Mouse (Mus musculus): ENCODE measurements around the gene Sec11a. TPM values are rescaled to one million over a fixed set of nuclear protein-coding genes. Genes with fewer than 3 reads are reported as not detected.
A peak's percentile ranks its signal among the peaks of the same experiment; 100 is the strongest.

Sec11a gene
- polyA plus RNA-seq, 1 experiment from 2014 or later: 82.0 TPM

GRCm38 (mm10) chr7:80893753-80894129, 53.8 kb downstream of the Sec11a start:
- H3K27me3 ChIP-seq (ENCODE audit: insufficient read depth, low read length): no peaks in the 10 kb centered on the region
- H3K9me3 ChIP-seq (ENCODE audit: low read length): no peaks in the 10 kb centered on the region
- H3K4me2 ChIP-seq (ENCODE audit: low read depth, low read length): no peak overlapping the region
- peaks cover 43% of the 10 kb centered on the region for H3K36me3 ChIP-seq (replicated peaks; ENCODE audit: insufficient read depth, low read length)
- no peak overlapping the region for H3K4me3 ChIP-seq (ENCODE audit: low read depth, low read length)
- ATAC-seq (peak; percentile 53), DNase-seq (no peak)
- WGBS (ENCODE audit: insufficient replicate concordance): 76% methylated on average over 6 of the region's 6 CpGs
- H3K27ac ChIP-seq (ENCODE audit: low read depth): peak overlapping the region; percentile 41; the same call in 1 of the 2 replicates
- H3K4me1 ChIP-seq (ENCODE audit: insufficient read depth): peaks cover 5% of the 10 kb centered on the region
- H3K9ac ChIP-seq (replicated peaks): no peak overlapping the region
- TF ChIP-seq EP300 (IDR thresholded peaks at IDR 0.05; ENCODE audit: low read depth) (no peak), CTCF (IDR thresholded peaks at IDR 0.05; ENCODE audit: low read depth) (no peak)

- no peak for DNase-seq
- 86% methylated on average over 15 of the region's 15 CpGs for WGBS (ENCODE audit: insufficient replicate concordance)
- H3K27ac ChIP-seq (ENCODE audit: low read depth): no peak overlapping the region
- peaks cover 5% of the 10 kb centered on the region for H3K4me1 ChIP-seq (ENCODE audit: insufficient read depth)
- H3K9ac ChIP-seq (replicated peaks): no peak overlapping the region
- H3K36me3 ChIP-seq (replicated peaks; ENCODE audit: insufficient read depth, low read length): peaks cover 43% of the 10 kb centered on the region
- TF ChIP-seq CTCF (IDR thresholded peaks at IDR 0.05; ENCODE audit: low read depth): no peak
- TF ChIP-seq EP300 (IDR thresholded peaks at IDR 0.05; ENCODE audit: low read depth): no peak
- H3K27me3 ChIP-seq (ENCODE audit: insufficient read depth, low read length): no peaks in the 10 kb centered on the region
- no peak overlapping the region for H3K4me2 ChIP-seq (ENCODE audit: low read depth, low read length)
- H3K4me3 ChIP-seq (ENCODE audit: low read depth, low read length): no peak overlapping the region
- no peak for ATAC-seq
- H3K9me3 ChIP-seq (ENCODE audit: low read length): no peaks in the 10 kb centered on the region
Observed at GRCm38 (mm10) chr7:80893086-80893752, 54.4 kb downstream of the Sec11a start.

- no peak for ATAC-seq
- no peaks in the 10 kb centered on the region for H3K9me3 ChIP-seq (ENCODE audit: low read length)
- no peak overlapping the region for H3K4me3 ChIP-seq (ENCODE audit: low read depth, low read length)
- peak overlapping the region; percentile 30; the same call in 1 of the 2 replicates for H3K9ac ChIP-seq (replicated peaks)
- H3K27ac ChIP-seq (ENCODE audit: low read depth): peak overlapping the region; percentile 60
- H3K4me1 ChIP-seq (ENCODE audit: insufficient read depth): peaks cover 5% of the 10 kb centered on the region
- TF ChIP-seq EP300 (IDR thresholded peaks at IDR 0.05; ENCODE audit: low read depth) (no peak), CTCF (IDR thresholded peaks at IDR 0.05; ENCODE audit: low read depth) (no peak)
- 44% methylated on average over 13 of the region's 13 CpGs for WGBS (ENCODE audit: insufficient replicate concordance)
- DNase-seq: no peak
- peaks cover 33% of the 10 kb centered on the region for H3K36me3 ChIP-seq (replicated peaks; ENCODE audit: insufficient read depth, low read length)
- no peak overlapping the region for H3K4me2 ChIP-seq (ENCODE audit: low read depth, low read length)
- H3K27me3 ChIP-seq (ENCODE audit: insufficient read depth, low read length): no peaks in the 10 kb centered on the region
Observed at GRCm38 (mm10) chr7:80889841-80890241, 57.7 kb downstream of the Sec11a start.

- TF ChIP-seq CTCF (IDR thresholded peaks at IDR 0.05; ENCODE audit: low read depth) (no peak), EP300 (IDR thresholded peaks at IDR 0.05; ENCODE audit: low read depth) (no peak)
- peak overlapping the region; percentile 22; the same call in 1 of the 2 replicates for H3K4me2 ChIP-seq (ENCODE audit: low read depth, low read length)
- DNase-seq: peak; percentile 60
- peak; percentile 38; the same call in 1 of the 2 replicates for ATAC-seq
- H3K27ac ChIP-seq (ENCODE audit: low read depth): peak overlapping the region; percentile 60
- peak overlapping the region; percentile 30; the same call in 1 of the 2 replicates for H3K9ac ChIP-seq (replicated peaks)
- no peaks in the 10 kb centered on the region for H3K27me3 ChIP-seq (ENCODE audit: insufficient read depth, low read length)
- H3K36me3 ChIP-seq (replicated peaks; ENCODE audit: insufficient read depth, low read length): peaks cover 29% of the 10 kb centered on the region
- 49% methylated on average over 9 of the region's 9 CpGs for WGBS (ENCODE audit: insufficient replicate concordance)
- peaks cover 5% of the 10 kb centered on the region for H3K4me1 ChIP-seq (ENCODE audit: insufficient read depth)
- no peaks in the 10 kb centered on the region for H3K9me3 ChIP-seq (ENCODE audit: low read length)
- H3K4me3 ChIP-seq (ENCODE audit: low read depth, low read length): no peak overlapping the region
Observed at GRCm38 (mm10) chr7:80889021-80889511, 58.5 kb downstream of the Sec11a start.

- H3K4me3 ChIP-seq (ENCODE audit: low read depth, low read length): no peak overlapping the region
- 82% methylated on average over 7 of the region's 7 CpGs for WGBS (ENCODE audit: insufficient replicate concordance)
- peaks cover 24% of the 10 kb centered on the region for H3K36me3 ChIP-seq (replicated peaks; ENCODE audit: insufficient read depth, low read length)
- H3K27ac ChIP-seq (ENCODE audit: low read depth): no peak overlapping the region
- DNase-seq: no peak
- H3K9me3 ChIP-seq (ENCODE audit: low read length): no peaks in the 10 kb centered on the region
- no peak overlapping the region for H3K4me2 ChIP-seq (ENCODE audit: low read depth, low read length)
- no peak for TF ChIP-seq EP300 (IDR thresholded peaks at IDR 0.05; ENCODE audit: low read depth)
- no peak for TF ChIP-seq CTCF (IDR thresholded peaks at IDR 0.05; ENCODE audit: low read depth)
- 0 out of 2 replicates have a peak, but pooled peaks have one; percentile 11 for ATAC-seq
- peaks cover 5% of the 10 kb centered on the region for H3K4me1 ChIP-seq (ENCODE audit: insufficient read depth)
- no peak overlapping the region for H3K9ac ChIP-seq (replicated peaks)
- no peaks in the 10 kb centered on the region for H3K27me3 ChIP-seq (ENCODE audit: insufficient read depth, low read length)
Observed at GRCm38 (mm10) chr7:80888595-80888994, 59.0 kb downstream of the Sec11a start.

- H3K4me2 ChIP-seq (ENCODE audit: low read depth, low read length): no peak overlapping the region
- H3K4me1 ChIP-seq (ENCODE audit: insufficient read depth): peaks cover 13% of the 10 kb centered on the region
- no peak overlapping the region for H3K9ac ChIP-seq (replicated peaks)
- H3K36me3 ChIP-seq (replicated peaks; ENCODE audit: insufficient read depth, low read length): peaks cover under 1% of the 10 kb centered on the region; the same call in 1 of the 2 replicates
- no peaks in the 10 kb centered on the region for H3K27me3 ChIP-seq (ENCODE audit: insufficient read depth, low read length)
- no peak overlapping the region for H3K27ac ChIP-seq (ENCODE audit: low read depth)
- ATAC-seq (no peak), DNase-seq (no peak)
- no peaks in the 10 kb centered on the region for H3K9me3 ChIP-seq (ENCODE audit: low read length)
- peak; percentile 70 for TF ChIP-seq CTCF (IDR thresholded peaks at IDR 0.05; ENCODE audit: low read depth)
- TF ChIP-seq EP300 (IDR thresholded peaks at IDR 0.05; ENCODE audit: low read depth): no peak
- H3K4me3 ChIP-seq (ENCODE audit: low read depth, low read length): no peak overlapping the region
- WGBS (ENCODE audit: insufficient replicate concordance): 21% methylated on average over 1 of the region's 1 CpGs
Observed at GRCm38 (mm10) chr7:80885666-80886065, 61.9 kb downstream of the Sec11a start.
